Mouse (Mus musculus): ENCODE measurements around the gene Rgs7. TPM values are rescaled to one million over a fixed set of nuclear protein-coding genes. Genes with fewer than 3 reads are reported as not detected.

Rgs7 gene
- total and polyA plus RNA-seq, 2 experiments from 2014 or later = 40.5 to 48.1 TPM

GRCm38 (mm10) chr1:175473060-175473459 lies 19.2 kb downstream of the Rgs7 start:
- DNase-seq (ENCODE audit: low spot score) (no peak), ATAC-seq (ENCODE audit: low FRiP score) (no peak)
- TF ChIP-seq CTCF (IDR thresholded peaks at IDR 0.05) = no peak
- no peak overlapping the region for H3K27ac ChIP-seq (ENCODE audit: low read depth, low read length)
- H3K27me3 ChIP-seq (ENCODE audit: insufficient read depth, low read length) = no peaks in the 10 kb centered on the region
- no peaks in the 10 kb centered on the region for H3K36me3 ChIP-seq (ENCODE audit: insufficient read depth, low read length)
- 91% methylated on average over 5 of the region's 5 CpGs for WGBS
- H3K4me1 ChIP-seq (ENCODE audit: insufficient read depth, low read length) = no peaks in the 10 kb centered on the region
- H3K4me2 ChIP-seq (ENCODE audit: low read depth, low read length, poor library complexity, severe bottlenecking) = no peak overlapping the region
- no peak overlapping the region for H3K4me3 ChIP-seq (ENCODE audit: low read depth, low read length)
- H3K9me3 ChIP-seq (ENCODE audit: low read length) = no peaks in the 10 kb centered on the region
- H3K9ac ChIP-seq (replicated peaks; ENCODE audit: low read length, poor library complexity, severe bottlenecking) = no peak overlapping the region

GRCm38 (mm10) chr1:175469087-175469788 lies 23.1 kb downstream of the Rgs7 start:
- WGBS = 39% methylated on average over 8 of the region's 8 CpGs
- ATAC-seq (ENCODE audit: low FRiP score) = no peak
- Histone ChIP-seq H3K4me2 (ENCODE audit: low read depth, low read length, poor library complexity, severe bottlenecking) (no peak overlapping the region), H3K27ac (ENCODE audit: low read depth, low read length) (no peak overlapping the region), H3K27me3 (ENCODE audit: insufficient read depth, low read length) (no peaks in the 10 kb centered on the region), H3K4me1 (ENCODE audit: insufficient read depth, low read length) (no peaks in the 10 kb centered on the region), H3K9me3 (ENCODE audit: low read length) (no peaks in the 10 kb centered on the region), H3K9ac (replicated peaks; ENCODE audit: low read length, poor library complexity, severe bottlenecking) (no peak overlapping the region), H3K36me3 (ENCODE audit: insufficient read depth, low read length) (peaks cover 3% of the 10 kb centered on the region; the same call in 1 of the 2 replicates), H3K4me3 (ENCODE audit: low read depth, low read length) (no peak overlapping the region)
- no peak for TF ChIP-seq CTCF (IDR thresholded peaks at IDR 0.05)
- no peak for DNase-seq (ENCODE audit: low spot score)

DNA sequence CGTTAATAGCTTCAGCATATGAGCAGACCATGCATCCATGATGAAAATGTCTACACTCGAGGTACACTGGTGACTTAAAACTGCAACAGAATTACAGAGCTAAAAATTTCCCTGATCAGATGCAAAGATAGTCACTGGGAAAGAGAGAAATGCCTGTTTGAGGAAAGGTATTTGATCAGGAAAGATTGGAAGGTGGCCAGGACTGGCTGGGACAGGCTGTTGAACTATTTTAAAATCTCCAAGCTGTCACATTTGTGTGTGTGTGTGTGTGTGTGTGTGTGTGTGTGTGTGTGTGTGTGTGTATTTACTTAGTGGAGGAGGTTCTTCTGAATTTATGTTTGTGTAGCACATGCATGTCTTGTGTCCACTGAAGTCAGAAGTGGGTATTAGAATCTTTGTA lies 27.7 kb downstream of the Rgs7 start:
- TF ChIP-seq CTCF (IDR thresholded peaks at IDR 0.05) = no peak
- Histone ChIP-seq H3K4me1 (ENCODE audit: insufficient read depth, low read length) (no peaks in the 10 kb centered on the region), H3K36me3 (ENCODE audit: insufficient read depth, low read length) (peaks cover 4% of the 10 kb centered on the region; the same call in 1 of the 2 replicates), H3K9me3 (ENCODE audit: low read length) (no peaks in the 10 kb centered on the region), H3K27ac (ENCODE audit: low read depth, low read length) (no peak overlapping the region), H3K4me3 (ENCODE audit: low read depth, low read length) (no peak overlapping the region), H3K4me2 (ENCODE audit: low read depth, low read length, poor library complexity, severe bottlenecking) (no peak overlapping the region), H3K9ac (replicated peaks; ENCODE audit: low read length, poor library complexity, severe bottlenecking) (no peak overlapping the region), H3K27me3 (ENCODE audit: insufficient read depth, low read length) (no peaks in the 10 kb centered on the region)
- ATAC-seq (ENCODE audit: low FRiP score) = no peak
- no peak for DNase-seq (ENCODE audit: low spot score)
- WGBS = 80% methylated on average over 2 of the region's 2 CpGs

GRCm38 (mm10) chr1:175462351-175462750 lies 29.9 kb downstream of the Rgs7 start:
- Histone ChIP-seq H3K4me3 (ENCODE audit: low read depth, low read length) (no peak overlapping the region), H3K4me2 (ENCODE audit: low read depth, low read length, poor library complexity, severe bottlenecking) (no peak overlapping the region), H3K4me1 (ENCODE audit: insufficient read depth, low read length) (no peaks in the 10 kb centered on the region), H3K36me3 (ENCODE audit: insufficient read depth, low read length) (peaks cover 5% of the 10 kb centered on the region; the same call in 1 of the 2 replicates), H3K9ac (replicated peaks; ENCODE audit: low read length, poor library complexity, severe bottlenecking) (no peak overlapping the region), H3K27ac (ENCODE audit: low read depth, low read length) (no peak overlapping the region), H3K9me3 (ENCODE audit: low read length) (no peaks in the 10 kb centered on the region), H3K27me3 (ENCODE audit: insufficient read depth, low read length) (no peaks in the 10 kb centered on the region)
- 97% methylated on average over 2 of the region's 2 CpGs for WGBS
- ATAC-seq (ENCODE audit: low FRiP score) (no peak), DNase-seq (ENCODE audit: low spot score) (no peak)
- no peak for TF ChIP-seq CTCF (IDR thresholded peaks at IDR 0.05)

DNA sequence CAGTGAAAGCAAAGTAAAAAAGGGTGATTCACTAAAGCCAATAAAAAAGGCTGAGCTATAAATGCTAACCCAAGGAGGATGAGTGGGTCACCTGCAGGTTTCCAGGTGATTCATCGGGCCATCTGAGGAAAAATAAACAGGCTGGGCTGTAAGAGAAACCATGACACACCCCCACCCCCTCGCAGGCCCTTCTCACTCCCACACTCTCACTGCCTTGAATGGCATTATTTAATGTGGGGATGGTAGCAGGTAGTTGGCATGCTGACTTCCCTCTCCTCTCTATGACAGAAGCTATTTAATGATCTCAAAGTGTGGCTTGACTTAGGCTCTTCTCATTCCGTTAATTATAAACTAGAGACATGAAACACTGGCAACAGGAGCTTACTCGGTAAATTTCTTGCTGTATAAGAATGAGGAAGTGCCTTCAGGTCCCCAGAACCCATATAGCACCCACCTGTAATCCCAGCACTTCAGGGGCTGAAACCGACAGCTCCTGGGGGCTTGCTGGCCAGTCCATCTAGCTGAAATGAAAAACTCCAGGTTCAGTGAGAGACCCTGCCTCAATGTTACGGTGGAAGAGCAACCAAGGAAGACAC lies 38.2 kb downstream of the Rgs7 start:
- WGBS = 86% methylated on average over 6 of the region's 6 CpGs
- no peak for ATAC-seq (ENCODE audit: low FRiP score)

DNA sequence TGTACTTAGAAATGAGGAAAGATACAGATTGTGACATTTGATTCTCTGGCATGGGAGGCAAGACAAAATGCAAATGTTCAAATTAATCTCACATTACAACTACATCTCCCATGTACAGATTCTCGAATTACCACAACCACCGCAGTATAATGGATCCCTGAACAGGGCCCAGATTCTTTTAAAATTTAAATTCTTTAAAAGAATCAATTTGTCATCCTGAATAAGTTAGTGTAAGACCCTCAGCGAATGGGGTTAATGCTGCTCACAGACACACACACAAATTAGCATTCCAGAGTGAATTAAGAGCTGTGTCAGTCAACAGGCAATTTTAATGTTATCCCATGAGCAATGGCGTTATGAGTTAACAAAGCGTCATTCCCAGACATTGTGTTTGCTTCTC lies 44.3 kb downstream of the Rgs7 start:
- H3K4me1 ChIP-seq (ENCODE audit: insufficient read depth, low read length) = no peaks in the 10 kb centered on the region
- no peaks in the 10 kb centered on the region for H3K27me3 ChIP-seq (ENCODE audit: insufficient read depth, low read length)
- no peaks in the 10 kb centered on the region for H3K9me3 ChIP-seq (ENCODE audit: low read length)
- TF ChIP-seq CTCF (IDR thresholded peaks at IDR 0.05) = no peak
- no peak for DNase-seq (ENCODE audit: low spot score)
- H3K4me3 ChIP-seq (ENCODE audit: low read depth, low read length) = no peak overlapping the region
- 47% methylated on average over 5 of the region's 5 CpGs for WGBS
- no peaks in the 10 kb centered on the region for H3K36me3 ChIP-seq (ENCODE audit: insufficient read depth, low read length)
- H3K4me2 ChIP-seq (ENCODE audit: low read depth, low read length, poor library complexity, severe bottlenecking) = no peak overlapping the region
- no peak overlapping the region for H3K9ac ChIP-seq (replicated peaks; ENCODE audit: low read length, poor library complexity, severe bottlenecking)
- H3K27ac ChIP-seq (ENCODE audit: low read depth, low read length) = no peak overlapping the region
- ATAC-seq (ENCODE audit: low FRiP score) = no peak

More for the DNA sequence above, 38.2 kb downstream of the Rgs7 start:
- Histone ChIP-seq H3K4me1 (ENCODE audit: insufficient read depth, low read length) (no peaks in the 10 kb centered on the region), H3K4me3 (ENCODE audit: low read depth, low read length) (no peak overlapping the region), H3K9ac (replicated peaks; ENCODE audit: low read length, poor library complexity, severe bottlenecking) (no peak overlapping the region), H3K36me3 (ENCODE audit: insufficient read depth, low read length) (no peaks in the 10 kb centered on the region), H3K9me3 (ENCODE audit: low read length) (no peaks in the 10 kb centered on the region), H3K27me3 (ENCODE audit: insufficient read depth, low read length) (no peaks in the 10 kb centered on the region), H3K4me2 (ENCODE audit: low read depth, low read length, poor library complexity, severe bottlenecking) (no peak overlapping the region), H3K27ac (ENCODE audit: low read depth, low read length) (no peak overlapping the region)
- DNase-seq (ENCODE audit: low spot score) = no peak
- TF ChIP-seq CTCF (IDR thresholded peaks at IDR 0.05) = no peak
